Mouse (Mus musculus) MEL-GATA-1-ER (cell line): Measurements from ENCODE around the gene Fgfr2.

Experiments
- DNase-seq: peaks from one replicate; pipeline ENCODE4 v3.0.0-alpha.2; 2012; ENCODE audit warnings: low read depth; ENCODE audit errors: extremely low read depth

The Fgfr2 gene

DNA sequence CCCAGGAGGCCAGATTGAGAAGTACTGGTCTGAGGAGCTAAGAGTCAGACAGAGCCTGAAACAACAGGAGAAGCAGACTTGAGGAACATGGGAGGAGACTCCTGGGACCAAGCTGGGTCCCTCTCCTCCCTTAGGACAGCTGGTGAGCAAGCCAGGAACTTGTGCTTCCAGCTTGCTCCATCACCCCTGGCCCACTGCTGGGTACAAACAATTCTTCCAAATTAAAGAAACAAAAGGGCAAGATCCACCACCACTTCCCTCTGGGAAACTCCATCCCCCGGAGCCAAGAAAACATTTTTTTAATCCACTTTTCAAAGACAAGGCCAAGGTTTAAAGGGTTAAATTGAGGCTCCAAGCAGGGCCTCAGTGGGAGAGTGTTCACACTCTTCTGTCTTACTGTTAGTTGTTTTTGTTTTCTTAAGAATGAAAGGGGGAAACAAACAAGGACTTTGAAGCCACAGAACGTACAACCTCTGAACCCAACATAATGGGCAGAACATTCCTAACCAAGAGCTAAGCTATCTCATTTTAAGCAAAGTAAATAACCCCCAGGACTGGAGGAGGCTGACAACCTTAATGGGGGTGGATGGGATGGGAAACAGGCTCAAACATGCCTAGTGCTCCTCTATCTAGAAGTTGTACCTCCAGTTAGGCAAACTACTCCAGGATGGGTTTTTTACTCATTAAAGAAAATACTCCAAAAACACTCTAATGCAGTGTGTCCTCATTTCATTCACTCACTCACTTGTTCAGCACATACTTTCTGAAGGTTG is 849.2 kb downstream of the Fgfr2 start:
- no peak for DNase-seq

GRCm38 (mm10) chr7:132272984-132273383 is 850.2 kb downstream of the Fgfr2 start:
- no peak for DNase-seq

- DNase-seq, result no peak
Measured at GRCm38 (mm10) chr7:132270364-132270763, 852.8 kb downstream of the Fgfr2 start.

GRCm38 (mm10) chr7:132269661-132270060 is 853.5 kb downstream of the Fgfr2 start:
- DNase-seq, result no peak

- DNase-seq, result no peak
Measured at GRCm38 (mm10) chr7:132267721-132268498, 855.2 kb downstream of the Fgfr2 start.

GRCm38 (mm10) chr7:132264763-132265162 is 858.4 kb downstream of the Fgfr2 start:
- no peak for DNase-seq

- no peak for DNase-seq
Measured at GRCm38 (mm10) chr7:132263186-132263585, 860.0 kb downstream of the Fgfr2 start.

GRCm38 (mm10) chr7:132262696-132263095 is 860.5 kb downstream of the Fgfr2 start:
- DNase-seq, result no peak

GRCm38 (mm10) chr7:132261885-132262284 is 861.3 kb downstream of the Fgfr2 start:
- DNase-seq, result peak; percentile 36

DNA sequence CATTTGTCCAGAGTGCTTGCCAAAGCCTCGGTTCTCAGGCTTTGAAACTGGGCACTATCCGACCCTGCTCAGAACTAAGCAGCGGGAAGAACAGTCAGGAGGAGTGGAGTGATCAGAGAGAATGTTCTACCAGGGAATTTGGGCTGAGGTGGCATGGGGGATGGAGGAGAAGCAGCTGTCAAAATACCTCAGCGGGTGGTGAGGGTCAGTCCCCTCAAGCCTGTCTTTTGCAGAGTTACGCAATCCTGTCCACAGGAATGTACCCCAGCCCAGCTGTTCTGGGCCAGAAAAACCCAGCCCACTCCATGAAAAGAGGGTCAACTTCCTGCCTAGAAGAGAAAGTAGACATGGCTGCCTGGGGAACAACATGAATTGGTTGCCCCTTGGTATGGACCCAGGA is 862.5 kb downstream of the Fgfr2 start:
- DNase-seq, result no peak

GRCm38 (mm10) chr7:132258817-132259216 is 864.3 kb downstream of the Fgfr2 start:
- no peak for DNase-seq

GRCm38 (mm10) chr7:132258216-132258615 is 864.9 kb downstream of the Fgfr2 start:
- DNase-seq, result no peak

DNA sequence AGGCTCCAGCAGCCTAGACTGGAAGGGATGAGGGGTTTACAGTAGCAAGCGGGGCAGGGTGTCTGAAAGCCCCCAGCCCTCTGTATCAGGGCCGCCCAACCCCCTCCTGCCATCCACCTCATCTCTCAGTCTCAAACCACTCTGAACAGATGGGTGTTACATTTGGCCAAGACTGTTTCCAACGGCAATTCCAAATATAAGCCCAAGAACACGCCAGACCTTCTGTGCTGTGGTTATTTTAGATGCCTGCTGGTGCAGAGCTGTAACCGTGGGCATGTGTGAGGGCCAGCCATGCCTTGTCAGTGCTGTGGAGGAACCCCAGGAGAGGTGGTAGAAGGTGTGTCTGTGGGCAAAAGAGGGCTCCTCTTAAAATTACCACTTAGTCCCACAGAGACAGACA is 869.6 kb downstream of the Fgfr2 start:
- no peak for DNase-seq

- DNase-seq, result no peak
Measured at GRCm38 (mm10) chr7:132253078-132253477, 870.1 kb downstream of the Fgfr2 start.

DNA sequence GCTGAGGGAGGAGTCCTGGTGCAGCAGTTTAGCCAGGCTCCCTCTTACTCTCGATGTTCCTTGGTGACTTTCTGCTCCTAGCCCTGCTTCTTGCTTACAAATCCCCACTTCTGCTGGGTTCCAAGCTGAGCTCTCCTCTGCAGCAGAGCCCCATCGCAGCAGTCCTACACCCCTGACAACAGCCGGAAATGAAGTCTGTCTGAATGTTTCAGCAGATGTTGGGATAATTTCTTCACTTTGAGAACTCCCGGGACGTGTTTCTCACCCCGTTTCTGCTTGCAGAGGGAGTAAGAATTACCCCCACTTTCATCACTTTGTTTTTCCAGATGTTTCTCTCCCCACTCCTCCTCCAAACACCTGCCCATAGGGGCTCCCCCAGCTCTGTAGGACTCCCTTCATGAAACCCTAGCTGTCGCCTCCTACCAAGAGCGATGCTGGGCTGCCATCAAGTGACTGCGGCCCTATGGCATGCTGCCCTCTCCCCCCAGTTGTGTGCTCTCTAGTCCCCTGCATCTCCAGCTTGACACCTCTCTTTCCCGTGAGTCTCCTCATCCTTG is 873.5 kb downstream of the Fgfr2 start:
- no peak for DNase-seq

GRCm38 (mm10) chr7:132247567-132247966 is 875.6 kb downstream of the Fgfr2 start:
- no peak for DNase-seq

DNA sequence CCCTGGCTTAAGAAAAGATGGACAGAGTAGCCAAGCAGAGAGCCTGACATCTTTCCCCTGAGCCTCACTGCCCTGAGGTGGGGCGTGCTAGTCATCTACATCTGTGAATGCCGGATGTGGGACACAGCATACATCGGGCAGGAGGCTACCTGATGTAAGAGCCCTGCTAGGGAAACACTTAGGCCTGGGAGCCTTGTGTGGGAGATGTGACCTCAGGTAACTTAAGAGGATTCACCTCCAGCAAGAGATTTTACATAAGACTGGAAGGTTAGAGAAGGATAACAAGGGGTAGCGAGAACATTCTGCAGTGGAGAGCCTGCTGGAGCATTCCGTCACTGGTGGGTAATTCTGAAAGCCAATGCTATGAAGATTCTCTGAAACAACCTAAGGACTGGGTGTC is 876.1 kb downstream of the Fgfr2 start:
- DNase-seq, result no peak

DNA sequence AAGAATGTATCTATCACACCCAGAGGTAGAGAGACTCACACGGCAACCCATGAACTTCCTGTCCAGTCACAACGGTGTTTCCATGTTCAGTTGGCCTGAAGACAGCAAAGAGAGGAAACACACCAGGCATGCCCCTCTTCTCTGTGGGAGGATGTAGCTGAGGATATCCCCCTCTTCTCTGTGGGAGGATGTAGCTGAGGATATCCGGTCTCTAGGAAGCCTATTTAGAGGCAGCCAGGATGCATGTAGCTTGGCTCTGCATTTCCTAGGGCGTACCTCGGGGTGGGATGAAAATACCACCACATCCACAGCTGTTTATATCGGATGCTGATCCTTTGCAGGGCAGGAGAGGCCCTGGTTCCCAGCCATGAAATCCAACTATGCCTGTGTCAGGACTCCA is 877.4 kb downstream of the Fgfr2 start:
- DNase-seq, result no peak

GRCm38 (mm10) chr7:132244637-132245036 is 878.5 kb downstream of the Fgfr2 start:
- DNase-seq, result no peak

GRCm38 (mm10) chr7:132243225-132243624 is 879.9 kb downstream of the Fgfr2 start:
- no peak for DNase-seq

DNA sequence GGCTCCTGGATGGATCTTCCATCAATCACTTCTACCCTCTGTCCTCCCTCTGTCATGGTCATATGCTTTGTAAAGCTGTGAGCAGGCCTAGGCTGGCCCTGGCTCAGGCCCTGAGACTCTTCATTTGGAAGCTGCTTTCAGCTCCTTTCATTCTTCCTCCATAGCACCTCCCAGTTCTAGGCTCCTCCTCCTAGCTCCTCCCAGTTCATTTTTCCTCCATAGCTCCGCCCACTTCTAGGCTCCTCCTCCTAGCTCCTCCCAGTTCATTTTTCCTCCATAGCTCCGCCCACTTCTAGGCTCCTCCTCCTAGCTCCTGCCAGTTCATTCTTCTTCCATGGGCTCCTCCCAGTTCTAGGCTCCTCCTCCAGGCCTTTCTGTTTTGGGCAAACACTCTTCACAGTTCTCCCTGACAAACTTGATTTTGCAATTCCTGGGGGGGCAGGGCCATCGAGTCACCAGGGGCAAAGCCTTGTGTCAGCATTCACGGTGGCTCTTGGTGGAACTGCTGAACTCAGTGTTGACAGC is 880.5 kb downstream of the Fgfr2 start:
- peak; percentile 34 for DNase-seq

DNA sequence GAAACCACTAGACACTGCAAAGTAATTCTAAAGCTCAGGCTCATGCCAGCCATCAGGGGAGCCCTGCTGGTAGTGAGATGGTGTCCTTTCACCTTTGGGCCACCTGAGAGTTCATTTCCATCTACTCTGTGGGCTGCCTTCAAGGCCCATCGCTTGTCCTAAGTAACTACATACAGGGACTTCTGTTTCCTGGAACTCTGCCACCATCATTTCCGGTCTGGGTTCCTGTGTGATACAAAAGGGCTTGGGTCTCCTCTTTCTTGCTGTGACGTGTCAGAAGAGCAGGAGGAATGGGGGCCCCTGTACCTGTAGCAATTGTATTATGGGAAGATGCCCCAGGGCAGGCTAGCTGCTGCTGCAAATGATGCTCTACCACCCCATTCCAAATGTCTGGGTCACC is 884.2 kb downstream of the Fgfr2 start:
- DNase-seq, result no peak
